Mouse (Mus musculus) adrenal gland, adult (tissue): ENCODE results near the gene Crybb1.
A peak's percentile ranks its signal among the peaks of the same experiment; 100 is the strongest.

Experiments
- DNase-seq, 2 experiments: peaks; one replicate each; pipeline ENCODE4 v3.0.0; 2022 to 2023; ENCODE audit warnings: low spot score in 1 of 2; ENCODE audit not compliant: inconsistent age in 2 of 2

Crybb1 gene

DNA sequence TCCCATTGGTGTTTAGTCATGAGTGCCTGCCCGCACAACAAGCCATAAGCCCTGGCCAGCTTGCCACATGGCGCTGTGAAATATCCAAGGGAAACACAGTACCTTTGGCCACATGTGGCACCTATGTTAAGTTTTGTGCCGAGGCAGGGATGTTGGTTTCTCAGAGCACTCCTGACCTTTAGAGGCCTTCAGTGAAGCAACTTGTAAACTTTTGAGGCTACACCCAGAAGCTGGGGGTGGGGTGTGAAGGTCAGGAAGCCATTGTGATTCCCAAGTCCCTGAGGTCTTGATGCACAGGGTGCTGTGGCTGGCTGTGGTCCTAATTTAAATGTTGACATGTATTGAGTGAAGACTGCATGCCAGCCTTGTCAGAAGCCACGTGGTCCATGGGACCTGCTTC lies 43.8 kb downstream of the Crybb1 start:
- no peak for DNase-seq

DNA sequence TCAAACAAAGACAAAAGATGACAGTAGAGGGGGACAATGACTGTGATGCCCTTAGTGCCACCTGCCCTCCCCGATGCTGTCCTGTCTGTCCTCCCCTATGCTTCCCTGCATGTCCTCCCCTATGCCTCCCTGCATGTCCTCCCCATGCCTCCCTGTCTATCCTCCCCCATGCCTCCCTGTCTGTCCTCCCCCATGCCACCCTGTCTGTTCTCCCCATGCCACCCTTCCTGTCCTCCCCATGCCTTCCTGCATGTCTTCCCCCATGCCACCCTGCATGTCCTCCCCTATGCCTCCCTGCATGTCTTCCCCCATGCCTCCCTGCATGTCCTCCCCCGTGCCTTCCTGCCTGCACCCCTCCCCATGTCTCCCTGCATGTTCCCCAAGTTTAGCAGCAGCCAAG lies 44.5 kb downstream of the Crybb1 start:
- peak in 1 of 2 experiments; percentile 49 for DNase-seq

DNA sequence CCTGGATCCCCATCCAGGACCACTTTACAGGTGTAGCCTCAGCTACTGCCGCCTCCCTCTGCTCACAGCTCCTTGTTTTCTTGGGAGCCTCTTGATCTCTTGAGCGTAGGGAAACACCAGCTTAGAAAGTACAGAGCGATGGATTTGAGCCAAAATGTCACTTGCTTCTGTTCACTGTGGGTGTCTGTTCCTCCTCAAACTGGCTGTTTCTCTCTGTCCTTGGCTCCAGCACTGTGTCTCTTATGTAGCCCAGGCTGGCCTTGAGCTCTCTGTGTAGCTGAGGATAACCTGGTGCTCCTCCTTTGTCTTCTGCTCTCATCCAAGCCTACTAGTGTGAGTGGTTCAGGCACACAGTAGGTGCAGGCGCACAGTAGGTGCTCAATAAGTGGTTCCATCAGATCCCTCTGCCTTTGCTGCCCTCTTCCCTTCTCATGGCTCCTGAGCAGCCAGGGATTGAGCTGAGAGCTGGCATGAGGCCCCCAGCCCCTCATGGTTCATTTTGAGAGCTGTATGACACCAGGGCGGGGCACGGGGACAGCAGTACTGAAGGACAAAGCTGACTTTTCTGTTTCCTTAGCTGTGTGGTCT lies 45.2 kb downstream of the Crybb1 start:
- peak in 1 of 2 experiments; percentile 74 for DNase-seq

DNA sequence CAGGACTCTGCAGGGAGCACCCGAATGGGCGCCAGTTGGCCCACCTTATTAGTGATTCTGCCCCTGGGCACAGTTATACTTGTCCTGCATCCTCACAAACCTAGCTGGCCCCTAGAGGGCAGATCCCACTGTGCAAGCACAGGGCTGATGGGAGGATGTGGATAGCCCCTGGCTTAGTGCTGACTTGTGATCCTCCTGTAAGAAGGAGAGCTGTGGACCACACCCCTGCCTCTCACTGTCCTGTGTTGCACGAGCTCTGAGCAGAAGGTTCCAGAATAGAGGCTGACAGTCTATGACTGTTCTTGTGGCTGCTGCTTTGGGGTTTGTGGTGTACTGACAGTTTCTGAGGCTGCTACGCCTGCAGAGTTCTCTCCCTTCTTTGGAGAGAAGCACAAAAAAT lies 46.1 kb downstream of the Crybb1 start:
- DNase-seq, result peak in 1 of 2 experiments; percentile 67

DNA sequence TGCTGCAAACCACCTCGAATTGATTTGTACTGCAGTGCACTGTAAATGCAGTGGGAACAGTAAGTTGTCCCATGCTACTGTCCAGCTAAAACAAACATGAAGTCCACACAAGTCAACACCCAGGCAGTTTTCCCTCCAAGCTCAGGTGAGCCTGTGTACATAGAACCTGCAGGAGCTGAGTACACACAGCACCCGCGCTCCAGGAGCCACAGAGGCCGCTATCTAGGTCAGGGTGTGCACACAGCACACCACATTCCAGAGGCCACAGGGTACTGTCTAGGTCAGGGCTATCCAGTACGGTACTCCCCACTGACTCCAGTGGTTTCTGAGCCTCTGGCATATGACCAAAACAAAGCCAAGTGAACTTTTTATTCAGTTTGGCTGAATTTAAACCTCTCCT lies 46.7 kb downstream of the Crybb1 start:
- peak; percentile 77 to 88 for DNase-seq

DNA sequence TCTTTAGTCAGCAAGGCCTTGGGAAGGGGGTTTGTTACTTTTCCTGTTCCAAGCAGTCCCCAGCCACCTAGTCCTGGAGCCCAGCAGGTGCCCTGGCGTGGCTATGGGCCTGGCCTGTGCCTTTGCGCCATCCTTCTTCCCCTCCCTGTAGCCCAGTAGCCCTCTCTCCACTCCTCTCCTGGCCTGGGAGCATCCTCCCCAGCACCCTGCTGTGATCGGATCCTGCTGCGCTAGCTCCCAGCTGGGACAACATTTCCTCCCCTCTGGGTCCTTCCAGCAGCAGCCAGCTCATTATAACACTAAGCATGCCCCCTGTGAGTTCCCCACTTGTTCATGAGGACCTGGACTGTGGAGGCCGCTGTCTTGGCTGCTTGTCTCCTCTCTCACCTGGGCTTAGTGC lies 50.2 kb downstream of the Crybb1 start:
- DNase-seq, result no peak

DNA sequence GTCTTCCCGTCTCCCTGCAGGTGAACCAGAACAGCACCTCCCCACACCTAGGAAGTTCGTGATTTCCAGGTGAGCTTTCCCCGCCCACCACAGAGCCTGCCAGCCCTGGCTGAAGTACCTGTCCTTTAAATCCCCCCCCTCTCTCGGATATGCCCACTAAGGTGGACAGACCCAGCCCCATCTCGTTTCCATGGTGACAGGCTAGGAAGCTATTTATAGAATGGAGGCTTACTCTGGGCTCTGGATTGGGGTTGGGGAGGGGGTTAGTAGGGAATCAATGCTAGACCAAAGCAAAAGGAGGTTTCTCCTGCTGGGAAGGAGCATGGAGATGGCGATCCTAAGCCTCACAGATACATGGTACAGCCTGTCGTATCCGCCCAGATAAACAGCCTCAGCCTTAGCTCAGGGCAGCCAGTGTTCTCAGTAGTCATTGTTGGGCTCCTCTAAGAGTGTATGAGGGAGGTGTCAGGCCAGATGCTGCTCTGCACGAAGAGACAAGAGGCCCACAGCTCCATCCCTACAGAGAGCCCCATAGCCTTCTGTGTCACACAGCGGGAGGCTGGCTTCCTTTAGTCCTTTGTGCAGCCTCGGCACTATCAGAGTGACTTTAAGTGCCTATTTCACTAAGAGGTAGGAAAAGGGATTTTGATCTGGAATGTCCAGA lies 57.7 kb downstream of the Crybb1 start:
- DNase-seq, result no peak

DNA sequence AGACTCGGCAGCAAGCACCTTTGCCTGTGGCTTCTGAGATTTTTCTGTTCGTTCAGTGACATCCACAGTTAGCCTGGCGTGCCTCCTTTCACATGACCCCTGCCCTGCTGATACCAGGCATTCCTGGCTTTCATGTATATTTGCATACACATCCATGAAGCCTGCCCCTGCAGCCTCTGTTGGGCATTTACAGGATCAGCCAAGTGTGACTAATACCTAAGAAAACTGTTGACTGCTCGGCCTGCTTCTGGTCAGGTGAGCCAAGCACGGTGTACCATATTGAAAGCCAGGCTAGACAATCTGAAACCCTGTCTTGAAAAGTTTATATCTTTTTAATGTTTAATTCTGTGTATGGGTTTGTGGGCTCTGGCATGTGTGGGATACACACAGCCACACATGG lies 60.9 kb downstream of the Crybb1 start:
- DNase-seq, result no peak

DNA sequence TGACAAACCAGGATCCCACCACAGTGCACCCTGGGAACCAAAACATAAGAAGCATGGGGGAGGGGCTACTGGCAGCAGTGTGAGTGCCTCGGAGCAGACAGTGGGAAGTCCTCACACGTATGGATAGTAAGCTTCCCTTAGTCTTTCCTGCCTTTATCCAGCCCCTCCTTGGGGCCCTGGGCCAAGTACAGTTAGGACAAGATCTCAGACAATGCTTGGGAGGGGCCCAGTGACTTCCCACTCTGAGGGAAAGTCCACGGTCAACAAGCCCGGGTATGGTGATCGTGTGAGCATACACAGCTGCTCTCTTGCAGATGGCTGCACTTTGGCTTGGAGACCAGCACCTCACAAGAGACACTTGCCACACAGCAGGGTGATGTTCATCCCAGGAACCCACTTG lies 61.7 kb downstream of the Crybb1 start:
- peak; percentile 34 to 62 for DNase-seq
